Mouse (Mus musculus) heart, postnatal 0 days (tissue): ENCODE results near the gene Ackr2.

Experiments
- CTCF ChIP-seq: IDR thresholded peaks from 2 replicates; pipeline ENCODE4 v1.5.1; 2016; ENCODE audit warnings: antibody characterized with exemption, control low read depth, low read depth
- EP300 ChIP-seq: IDR thresholded peaks from 2 replicates; pipeline ENCODE4 v1.6.1; 2016; ENCODE audit warnings: antibody characterized with exemption, low read depth

DNA sequence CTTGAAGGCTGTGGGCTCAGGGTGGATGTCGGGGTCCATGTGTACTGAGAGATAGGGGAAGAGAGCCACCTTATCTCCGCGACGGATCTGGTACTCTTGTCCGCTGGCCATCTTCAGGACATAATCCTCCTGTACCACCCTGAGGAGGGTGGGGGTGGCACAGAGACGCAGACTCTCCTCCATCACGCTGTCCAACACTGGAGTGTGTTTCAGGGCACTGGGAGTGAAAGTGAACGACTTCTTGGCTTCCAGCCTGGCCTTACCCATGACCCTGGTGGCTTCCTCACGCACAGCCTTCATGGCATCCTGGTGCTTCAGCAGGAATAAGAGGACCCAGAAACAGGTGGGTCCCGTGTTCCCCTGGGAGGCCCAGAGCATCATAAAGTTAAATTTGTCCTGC is 16.9 kb downstream of the Ackr2 start:
- TF ChIP-seq EP300 (no peak), CTCF (no peak)
